In the genomic region with DNA sequence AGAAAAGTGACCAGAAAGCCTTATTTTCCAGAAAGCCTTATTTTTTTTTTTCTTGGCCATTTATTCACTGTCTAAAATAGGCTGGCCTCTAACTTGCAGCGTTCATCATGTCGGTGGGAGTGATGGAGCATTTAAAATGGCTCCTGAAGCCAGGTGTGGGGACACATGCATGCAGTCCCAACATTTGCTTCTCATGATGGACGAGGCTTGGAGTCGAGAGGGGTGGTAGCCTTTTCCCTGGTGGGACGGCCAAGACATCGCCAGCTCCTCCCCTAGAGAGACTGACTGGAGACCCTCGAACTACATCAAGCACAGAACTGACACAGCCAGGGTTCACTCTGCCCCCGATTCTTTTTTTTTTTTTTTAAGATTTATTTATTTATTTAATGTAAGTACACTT, we compare ENCODE assay signal across 9 mouse cellular contexts. TPM values are rescaled to one million over a fixed set of nuclear protein-coding genes. Genes with fewer than 3 reads are reported as not detected.
A peak's percentile ranks its signal among the peaks of the same experiment; 100 is the strongest.
DNase-seq lines count a peak whose midpoint lies in the region; ATAC-seq lines count a peak whose summit lies in the region.
"Had no signal": no experiment of that assay in that cellular context is flagged by ENCODE, and none has a peak within 500 bp of the region (broad histone marks: within the 10 kb centered on the region; RNA-seq: fewer than 3 reads in every experiment).

No protein-coding gene starts in this region.

- H3K36me3 ChIP-seq in heart, embryonic 15.5 days, result no peaks in the 10 kb centered on the region
- no peaks in the 10 kb centered on the region for H3K36me3 ChIP-seq in hindbrain, embryonic 11.5 days (ENCODE audit: control insufficient read depth, insufficient read depth, low read length)
- H3K36me3 ChIP-seq in midbrain, embryonic 12.5 days, result no peaks in the 10 kb centered on the region

- peak overlapping the region; percentile 71 for H3K4me2 ChIP-seq in heart, embryonic 15.5 days
- peak overlapping the region; percentile 37 for H3K4me2 ChIP-seq in hindbrain, embryonic 11.5 days (replicated peaks; ENCODE audit: low read depth, low read length)
- peak overlapping the region; percentile 54 for H3K4me2 ChIP-seq in midbrain, embryonic 12.5 days (replicated peaks)

- H3K4me1 ChIP-seq in heart, embryonic 15.5 days (replicated peaks), result peaks cover 18% of the 10 kb centered on the region
- H3K4me1 ChIP-seq in hindbrain, embryonic 11.5 days (replicated peaks; ENCODE audit: control insufficient read depth, insufficient read depth, low read length), result no peaks in the 10 kb centered on the region
- peaks cover 23% of the 10 kb centered on the region for H3K4me1 ChIP-seq in midbrain, embryonic 12.5 days

- no peak for DNase-seq in heart, postnatal 10 days
- DNase-seq in R1 (ENCODE audit: low read depth, low spot score), result peak; percentile 42
- DNase-seq in hindbrain, embryonic 11.5 days (ENCODE audit: low spot score), result no peak
- no peak for DNase-seq in retina, postnatal 1 day
- no peak for DNase-seq in right cerebral cortex, postnatal 25 days
- DNase-seq in adrenal gland, postnatal 10 days, result no peak

- no peak for ATAC-seq in heart, embryonic 15.5 days (replicated peaks; ENCODE audit: insufficient number of reproducible peaks, insufficient read depth, low FRiP score, low read depth)
- ATAC-seq in hindbrain, embryonic 11.5 days (ENCODE audit: low FRiP score), result peak; percentile 50
- peak; percentile 25; the same call in 1 of the 2 replicates for ATAC-seq in midbrain, embryonic 12.5 days (ENCODE audit: low FRiP score, low read depth)

- H3K4me3 ChIP-seq in heart, embryonic 15.5 days, result peak overlapping the region; percentile 46
- H3K4me3 ChIP-seq in hindbrain, embryonic 11.5 days (ENCODE audit: low read depth, low read length), result peak overlapping the region; percentile 15; the same call in 1 of the 2 replicates
- H3K4me3 ChIP-seq in midbrain, embryonic 12.5 days, result peak overlapping the region; percentile 29

- no peaks in the 10 kb centered on the region for H3K27me3 ChIP-seq in heart, embryonic 15.5 days
- H3K27me3 ChIP-seq in hindbrain, embryonic 11.5 days (ENCODE audit: control insufficient read depth, insufficient read depth, low read length), result no peaks in the 10 kb centered on the region
- H3K27me3 ChIP-seq in midbrain, embryonic 12.5 days, result peaks cover 16% of the 10 kb centered on the region
- H3K27me3 ChIP-seq: Patski had no signal

- peak overlapping the region; percentile 38; the same call in 1 of the 2 replicates for H3K9ac ChIP-seq in heart, embryonic 15.5 days
- H3K9ac ChIP-seq in hindbrain, embryonic 11.5 days (ENCODE audit: low read depth, low read length), result 0 out of 2 replicates have a peak overlapping the region, but pooled peaks have one; percentile 8
- H3K9ac ChIP-seq in midbrain, embryonic 12.5 days (replicated peaks), result no peak overlapping the region; the same call in 1 of the 2 replicates

- 23% methylated on average over 8 of the region's 8 CpGs for WGBS in heart, embryonic 15.5 days
- WGBS in hindbrain, embryonic 11.5 days, result 23% methylated on average over 8 of the region's 8 CpGs
- WGBS in midbrain, embryonic 12.5 days, result 26% methylated on average over 8 of the region's 8 CpGs

- intact Hi-C loops in heart, postnatal 10 days (cut with DNase I), result no loop called here

- no peak overlapping the region for H3K27ac ChIP-seq in heart, embryonic 15.5 days
- H3K27ac ChIP-seq in hindbrain, embryonic 11.5 days (ENCODE audit: low read depth, low read length), result no peak overlapping the region
- H3K27ac ChIP-seq in midbrain, embryonic 12.5 days (replicated peaks), result no peak overlapping the region

- no peaks in the 10 kb centered on the region for H3K9me3 ChIP-seq in heart, embryonic 15.5 days (replicated peaks)
- no peaks in the 10 kb centered on the region for H3K9me3 ChIP-seq in hindbrain, embryonic 11.5 days (ENCODE audit: control insufficient read depth, low read length)
- no peaks in the 10 kb centered on the region for H3K9me3 ChIP-seq in midbrain, embryonic 12.5 days

RNA-seq across cellular contexts. Expression of a gene that starts 13.6 kb away (rescaled TPM):
- 79.9 and 94.7 TPM in 2 replicates for polyA plus RNA-seq in heart, embryonic 15.5 days (2015; fragmentation: Nextera tagmentation; extraction: Ambion mirVana)
- total RNA-seq in heart, postnatal 10 days (2021), result 100 to 1,000 TPM; 105 to 121 TPM
- polyA plus RNA-seq in hindbrain, embryonic 11.5 days (2014; fragmentation: Nextera tagmentation; extraction: Ambion mirVana), result 68.6 and 75.5 TPM in 2 replicates
- polyA plus RNA-seq in midbrain, embryonic 12.5 days (2016; fragmentation: Nextera tagmentation; extraction: Ambion mirVana), result 137 and 143 TPM in 2 replicates
- 100 to 1,000 TPM in 1 of 2 experiments, 10 to 100 TPM in 1; 98.7 to 133 TPM for total RNA-seq in adrenal gland, postnatal 10 days (2021)
